Mouse (Mus musculus) gastrocnemius, postnatal 4 days (tissue): ENCODE measurements around the gene Ccdc6. TPM values are rescaled to one million over a fixed set of nuclear protein-coding genes. Genes with fewer than 3 reads are reported as not detected.

Source experiments
- DNase-seq, 2 experiments: peaks; one replicate each; pipeline ENCODE4 v3.0.0; 2021 to 2022; ENCODE audit warnings: low spot score in 2 of 2, mixed read lengths in 2 of 2
- long read RNA-seq, 2 experiments: library from polyadenylated mRNA; stranded (forward); transcript quantifications; one replicate each; pipeline ENCODE4 v2.0.0; 2021
- total RNA-seq, 2 experiments: library from RNA; stranded (reverse); gene quantifications; 2 replicates each; pipeline ENCODE4 v1.2.3; 2021

Gene Ccdc6
- total RNA-seq: 10 to 100 TPM; 65.3 to 73.4 TPM
- long read RNA-seq, experiment 1, partial matches to known transcripts: 2 of 12 reads
- long read RNA-seq, experiment 1, other reads (novel, unspliced or antisense): 10 of 12 reads
- long read RNA-seq, experiment 2, full-length matches to known transcripts: 2 of 16 reads
- long read RNA-seq, experiment 2, partial matches to known transcripts: 1 of 16 reads
- long read RNA-seq, experiment 2, other reads (novel, unspliced or antisense): 13 of 16 reads

DNA sequence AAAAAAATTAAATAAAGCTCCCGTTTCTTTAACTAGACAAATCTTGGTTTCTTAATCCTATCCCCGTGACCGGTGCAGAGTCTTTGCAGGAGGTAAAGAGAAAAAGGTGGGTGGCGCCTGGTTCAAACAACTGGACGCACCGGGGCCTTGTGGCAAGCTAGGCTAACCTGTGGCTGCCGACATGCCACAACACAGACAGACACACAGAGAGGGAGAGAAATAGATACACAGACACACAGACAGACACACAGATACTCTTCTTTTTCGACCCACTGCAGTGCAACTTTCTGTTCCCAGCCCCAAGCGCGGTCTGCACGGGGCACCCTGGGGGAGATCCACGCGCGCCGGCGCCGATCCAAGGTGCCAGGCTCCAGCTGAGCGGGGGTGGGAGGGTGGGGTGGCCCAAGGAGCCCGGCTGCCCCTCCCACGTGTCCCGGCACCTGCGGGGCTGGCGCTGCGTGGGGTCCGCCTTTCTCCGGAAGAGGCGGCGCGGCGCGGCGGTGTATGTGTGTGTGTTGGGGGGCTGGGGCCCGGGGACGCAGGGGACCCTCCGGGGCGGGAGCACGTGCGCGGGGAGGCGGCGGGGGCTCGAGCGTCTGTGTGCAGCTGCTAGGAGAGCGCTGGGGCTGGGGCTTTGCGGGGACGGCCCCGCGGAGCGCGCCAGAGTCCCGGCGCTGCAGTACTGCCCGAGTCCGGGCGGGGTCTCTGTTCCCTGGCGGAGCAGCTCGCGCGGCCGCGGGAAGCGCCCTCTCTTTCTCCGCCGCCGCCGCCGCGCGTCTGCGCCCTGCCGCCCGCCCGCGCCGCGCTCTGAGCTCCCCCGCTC is at the start of gene Ccdc6:
Gene Ccdc6, plus strand, starts transcription at position 756 of the 823 bp plus-strand sequence.
- DNase-seq: peak; percentile 88 to 92

GRCm38 (mm10) chr10:70049771-70050170 is 47.1 kb upstream of the Ccdc6 start:
- no peak for DNase-seq

DNA sequence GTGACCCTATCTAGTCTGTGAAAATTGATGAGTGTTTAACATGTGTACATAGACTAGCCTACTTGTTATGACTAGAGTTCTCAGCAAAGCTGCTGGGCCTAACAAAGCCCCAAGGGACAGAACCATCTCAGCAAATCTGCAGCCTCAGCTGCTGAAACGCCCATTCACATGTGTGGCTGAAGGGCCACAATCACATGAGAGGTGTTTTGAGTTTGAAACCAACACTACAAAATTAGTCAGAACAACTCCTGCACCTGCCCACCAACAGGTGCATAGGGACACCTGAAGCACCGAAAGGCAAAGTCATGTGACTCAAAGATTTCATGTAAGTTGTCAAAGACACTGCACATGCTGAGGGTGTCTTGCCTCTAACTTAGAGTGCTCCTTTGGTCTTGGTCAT is 41.6 kb upstream of the Ccdc6 start:
- DNase-seq: no peak

- peak in 1 of 2 experiments; percentile 16 for DNase-seq
Measured at GRCm38 (mm10) chr10:70057064-70057463, 39.9 kb upstream of the Ccdc6 start.

- DNase-seq: peak; percentile 22 to 53
Measured at GRCm38 (mm10) chr10:70060021-70060688, 36.8 kb upstream of the Ccdc6 start.

DNA sequence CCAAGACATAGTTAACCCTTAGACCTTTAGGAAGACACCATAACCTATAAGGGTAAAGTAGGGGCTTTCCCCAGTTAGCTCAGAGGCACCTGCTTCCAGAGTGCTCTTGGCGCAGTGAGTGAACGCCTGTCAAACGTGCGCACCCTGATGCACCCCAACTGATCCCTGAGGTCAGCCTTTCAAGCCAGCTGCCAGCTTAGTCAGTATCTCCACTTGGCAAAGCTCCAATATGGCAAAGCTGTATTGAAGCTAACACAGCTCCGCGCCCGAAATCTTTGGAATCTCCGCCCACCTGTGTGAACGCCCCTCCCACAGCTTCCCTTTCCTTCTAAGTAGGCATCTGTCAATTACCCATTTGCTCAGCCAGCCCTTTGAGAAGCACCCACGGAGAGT is 36.2 kb upstream of the Ccdc6 start:
- peak in 1 of 2 experiments; percentile 17 for DNase-seq

- DNase-seq: no peak
Measured at GRCm38 (mm10) chr10:70063881-70064555, 32.9 kb upstream of the Ccdc6 start.

GRCm38 (mm10) chr10:70065191-70065590 is 31.7 kb upstream of the Ccdc6 start:
- DNase-seq: no peak

- no peak for DNase-seq
Measured at GRCm38 (mm10) chr10:70066497-70067168, 30.3 kb upstream of the Ccdc6 start.

- DNase-seq: no peak
Measured at GRCm38 (mm10) chr10:70067169-70068115, 29.5 kb upstream of the Ccdc6 start.

GRCm38 (mm10) chr10:70069321-70069720 is 27.6 kb upstream of the Ccdc6 start:
- DNase-seq: no peak

DNA sequence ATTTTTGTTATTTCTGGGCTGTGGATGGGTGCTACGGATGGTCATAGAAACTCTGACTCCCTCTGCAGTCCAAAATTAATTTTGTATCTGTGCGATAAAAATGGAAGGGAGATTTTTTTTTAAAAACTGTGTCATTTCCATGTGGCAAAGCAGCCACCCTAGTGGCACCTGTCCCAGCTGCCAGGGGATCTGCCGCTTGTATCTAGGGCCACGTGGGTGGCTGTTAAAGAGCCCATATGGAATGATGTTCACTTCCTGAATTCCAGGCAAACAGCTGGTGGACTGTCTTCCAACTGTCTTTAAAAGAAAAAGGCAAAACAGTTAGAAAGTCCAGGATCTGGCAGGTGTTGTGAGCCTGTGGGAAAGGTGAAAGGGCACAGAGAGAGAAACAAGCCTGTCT is 25.6 kb upstream of the Ccdc6 start:
- DNase-seq: no peak

DNA sequence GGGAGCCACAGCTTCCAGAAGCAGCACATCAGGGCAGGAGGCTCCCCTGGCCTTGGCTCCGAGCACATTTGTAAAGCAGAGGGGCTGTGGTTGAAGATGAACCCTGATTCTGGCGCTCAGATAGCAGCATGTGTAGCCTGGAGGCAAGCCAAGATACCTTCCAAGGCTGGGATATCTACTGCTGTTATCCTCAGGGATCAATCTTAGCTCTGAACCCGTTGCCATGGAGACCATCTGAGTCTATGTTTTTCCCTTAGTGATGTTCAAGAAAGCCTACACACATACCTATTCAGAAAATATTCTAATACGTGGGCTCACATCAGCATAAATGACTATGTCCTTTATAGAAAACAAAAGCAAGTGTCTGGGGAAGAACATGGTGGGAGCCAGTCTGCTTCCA is 19.5 kb upstream of the Ccdc6 start:
- no peak for DNase-seq

DNA sequence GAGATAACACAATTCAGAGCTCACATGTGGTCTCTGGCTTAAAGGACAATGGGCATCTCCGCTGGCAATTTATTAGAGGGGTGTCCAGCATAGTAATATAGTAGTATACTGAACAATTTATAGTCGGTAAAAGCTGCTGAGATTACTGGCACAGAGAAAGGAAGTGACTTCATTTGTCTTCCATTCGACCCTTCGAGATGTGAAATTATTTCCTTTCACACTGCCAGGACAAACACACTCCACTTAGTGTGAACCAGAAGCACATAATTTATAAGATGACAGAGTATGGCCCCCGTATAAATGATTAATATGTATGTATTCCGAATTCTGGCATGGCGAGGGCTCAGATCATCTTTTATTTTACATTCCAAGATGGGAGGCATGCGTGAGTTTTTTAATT is 16.0 kb upstream of the Ccdc6 start:
- DNase-seq: no peak

DNA sequence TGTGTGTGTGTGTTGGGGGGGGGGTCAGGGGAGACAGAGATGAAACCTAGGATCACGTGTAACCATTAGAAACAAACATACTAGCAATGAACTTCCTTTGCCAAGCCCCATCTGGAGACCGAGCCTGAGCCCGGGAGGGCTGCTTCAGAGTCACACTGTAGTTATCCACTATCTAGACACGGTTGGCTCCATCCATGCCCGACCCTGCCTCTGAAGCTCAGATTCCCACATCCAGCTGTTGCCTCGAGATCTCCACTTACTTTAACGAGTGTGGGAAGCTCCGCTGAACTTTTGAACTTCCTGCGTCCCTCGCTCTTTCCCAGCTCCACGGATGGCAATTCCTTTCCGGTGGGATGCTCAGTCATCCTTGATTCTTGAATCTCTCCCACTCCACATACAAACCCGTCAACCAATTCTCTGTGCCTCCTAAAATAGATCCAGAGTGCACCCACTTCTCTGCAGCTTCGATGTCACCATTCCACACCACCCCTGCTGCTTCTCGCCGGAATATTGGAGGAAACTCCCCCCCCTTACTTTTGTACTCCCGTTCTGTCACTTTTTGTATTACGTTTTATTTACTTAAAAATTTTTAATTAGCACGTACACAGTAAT is 15.3 kb upstream of the Ccdc6 start:
- DNase-seq: peak in 1 of 2 experiments; percentile 40

DNA sequence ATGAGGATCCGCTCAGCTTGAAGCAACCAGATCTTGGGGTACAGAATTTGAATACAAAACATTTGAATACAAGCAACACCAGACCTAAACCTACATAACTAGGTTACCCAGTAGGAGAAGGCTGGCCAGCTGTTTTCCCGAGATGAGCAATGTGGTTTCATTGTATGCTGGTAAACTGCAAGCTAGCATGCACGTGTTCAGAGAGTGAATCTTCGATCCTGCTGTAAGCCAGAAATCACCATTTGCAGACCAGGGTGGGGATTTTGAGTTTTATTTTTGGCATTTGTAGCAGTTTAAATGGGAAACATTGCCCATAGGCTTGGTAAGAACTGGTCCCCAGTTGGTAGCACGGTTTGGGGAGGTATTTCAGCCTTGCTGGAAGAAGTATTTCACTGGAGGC is 13.7 kb upstream of the Ccdc6 start:
- DNase-seq: no peak

DNA sequence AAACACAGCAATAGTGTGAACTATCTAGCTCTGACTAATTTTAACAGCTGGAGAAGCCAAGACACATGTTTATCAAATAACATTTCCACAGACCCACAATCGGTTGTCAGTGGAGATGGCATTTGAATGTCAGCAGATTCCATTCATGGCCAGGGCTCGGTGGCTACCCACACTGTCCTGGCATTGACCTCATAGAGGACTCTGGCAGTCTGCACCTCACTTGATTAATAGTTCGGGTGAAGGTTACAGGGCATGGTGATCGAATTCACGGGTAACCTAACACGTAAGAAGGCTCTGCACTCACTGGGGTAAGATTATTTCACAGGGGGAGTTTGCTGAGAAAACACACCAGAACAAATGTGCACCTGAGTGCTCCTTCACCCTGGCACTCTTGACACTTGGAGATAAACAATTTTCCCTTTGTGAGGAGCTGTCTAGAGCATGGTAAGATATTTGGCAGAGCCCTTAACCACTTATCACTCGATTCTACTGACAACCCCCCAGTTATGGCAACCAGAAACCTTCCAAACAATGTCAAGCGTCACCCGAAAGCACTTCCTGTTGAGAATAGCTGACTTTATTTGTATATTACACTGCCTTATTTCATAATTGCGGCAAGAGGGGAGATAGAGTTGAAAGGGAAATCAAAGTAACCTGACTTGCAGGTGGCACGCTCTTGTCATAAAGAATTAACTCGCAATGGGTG is 11.5 kb upstream of the Ccdc6 start:
- no peak for DNase-seq

DNA sequence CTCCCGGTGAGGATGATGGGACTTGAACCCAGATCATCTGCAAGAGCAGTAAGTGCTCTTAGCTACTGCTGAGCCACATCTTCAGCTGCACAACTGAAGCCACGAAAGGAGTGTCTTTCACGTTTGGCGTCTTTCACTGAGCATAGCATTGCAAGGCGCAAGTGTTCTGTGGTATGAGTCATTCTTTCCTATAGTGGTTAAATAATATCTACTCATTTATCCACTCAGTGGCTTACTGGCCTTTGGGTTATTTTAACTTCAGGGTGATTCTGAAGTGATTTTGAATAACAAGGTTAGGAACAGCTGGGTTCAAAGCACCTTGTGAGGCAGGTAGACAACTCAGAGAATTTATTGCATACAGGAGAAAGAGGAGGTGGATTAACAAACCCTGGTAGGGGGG is 8.1 kb upstream of the Ccdc6 start:
- DNase-seq: no peak
